ENCODE assay signal across 8 mouse cellular contexts in genomic region chr17:25082081-25082847, GRCm38 (mm10). TPM values are rescaled to one million over a fixed set of nuclear protein-coding genes. Genes with fewer than 3 reads are reported as not detected.
A peak's percentile ranks its signal among the peaks of the same experiment; 100 is the strongest.
DNase-seq lines count a peak whose midpoint lies in the region; ATAC-seq lines count a peak whose summit lies in the region.

No protein-coding gene starts in this region.

- H3K27me3 ChIP-seq in heart, embryonic 14.5 days (ENCODE audit: control insufficient read depth, insufficient read depth, low read length), result no peaks in the 10 kb centered on the region

- H3K4me2 ChIP-seq in heart, embryonic 14.5 days (ENCODE audit: low read length), result peak overlapping the region; percentile 60

- intact Hi-C loops in gastrocnemius, postnatal 14 days (cut with DNase I; ENCODE audit: low total_unique reads), result no loop called here

- peak; percentile 22 for DNase-seq in embryo, embryonic 10 days (ENCODE audit: low spot score)
- no peak for DNase-seq in embryo, embryonic 9.5 days (ENCODE audit: extremely low spot score)
- peak; percentile 15 for DNase-seq in A20 (ENCODE audit: low read depth, low spot score)
- peak; percentile 64 to 74 for DNase-seq in kidney, postnatal 36 days
- DNase-seq in lung, postnatal 4 days, result peak; percentile 66 to 87
- DNase-seq in gastrocnemius, postnatal 14 days, result no peak

- 31% methylated on average over 14 of the region's 14 CpGs for WGBS in heart, embryonic 14.5 days

- H3K9me3 ChIP-seq in heart, embryonic 14.5 days (ENCODE audit: control insufficient read depth, low read length), result no peaks in the 10 kb centered on the region

- no peak overlapping the region for H3K4me3 ChIP-seq in heart, embryonic 14.5 days (ENCODE audit: control insufficient read depth in 1 of 2, insufficient read depth in 1 of 2, low read depth in 1 of 2, low read length in 2 of 2)

- H3K9ac ChIP-seq in heart, embryonic 14.5 days (ENCODE audit: low read length), result peak overlapping the region; percentile 50

- peaks cover 37 to 49% of the 10 kb centered on the region in 2 experiments for H3K4me1 ChIP-seq in heart, embryonic 14.5 days (ENCODE audit: control insufficient read depth in 2 of 2, insufficient read depth in 2 of 2, low read length in 2 of 2)

- no peaks in the 10 kb centered on the region for H3K36me3 ChIP-seq in heart, embryonic 14.5 days (ENCODE audit: control insufficient read depth, insufficient read depth, low read length)

- ATAC-seq in heart, embryonic 14.5 days (ENCODE audit: insufficient number of reproducible peaks, insufficient read depth, low FRiP score, low read depth), result peak; percentile 43; the same call in 1 of the 2 replicates
- ATAC-seq in megakaryocyte progenitor cell, adult 5-6 weeks (replicated peaks; ENCODE audit: poor library complexity), result no peak

- peak overlapping the region; percentile 65 to 81 for H3K27ac ChIP-seq in heart, embryonic 14.5 days (replicated peaks in 1 of 2; ENCODE audit: control insufficient read depth in 1 of 2, insufficient read depth in 1 of 2, low read depth in 2 of 2, low read length in 2 of 2)

RNA-seq across cellular contexts. Expression of gene Tmem204, which starts 1.1 kb away (rescaled TPM):
- polyA plus RNA-seq in heart, embryonic 14.5 days (2014; fragmentation: Nextera tagmentation; extraction: Ambion mirVana), result 19.5 and 23.4 TPM in 2 replicates
- 10 to 100 TPM; 13.9 to 16.3 TPM for total RNA-seq in gastrocnemius, postnatal 14 days (2021)
- not detected in 2 replicates for total RNA-seq in megakaryocyte progenitor cell, adult 5-6 weeks (2015)
- not detected in 2 replicates for total RNA-seq in megakaryocyte progenitor cell, adult 5-6 weeks (2017)

RNA-seq across cellular contexts. Expression of gene Telo2, which starts 33.5 kb away (rescaled TPM):
- 19.3 and 27.8 TPM in 2 replicates for polyA plus RNA-seq in heart, embryonic 14.5 days (2014; fragmentation: Nextera tagmentation; extraction: Ambion mirVana)
- 1 to 10 TPM; 9.2 to 9.3 TPM for total RNA-seq in gastrocnemius, postnatal 14 days (2021)
- total RNA-seq in megakaryocyte progenitor cell, adult 5-6 weeks (2015), result 15.5 and 31.2 TPM in 2 replicates
- 28.8 and 35.5 TPM in 2 replicates for total RNA-seq in megakaryocyte progenitor cell, adult 5-6 weeks (2017)

RNA-seq across cellular contexts. Expression of gene Ptx4, which starts 38.3 kb away (rescaled TPM):
- polyA plus RNA-seq in heart, embryonic 14.5 days (2014; fragmentation: Nextera tagmentation; extraction: Ambion mirVana), result 0.14 and 0.44 TPM in 2 replicates
- total RNA-seq in gastrocnemius, postnatal 14 days (2021), result 1 to 10 TPM; 8.4 to 9.6 TPM
- total RNA-seq in megakaryocyte progenitor cell, adult 5-6 weeks (2015), result not detected in 2 replicates
- not detected in 2 replicates for total RNA-seq in megakaryocyte progenitor cell, adult 5-6 weeks (2017)

RNA-seq across cellular contexts. Expression of gene Clcn7, which starts 50.9 kb away (rescaled TPM):
- 16.4 and 17.2 TPM in 2 replicates for polyA plus RNA-seq in heart, embryonic 14.5 days (2014; fragmentation: Nextera tagmentation; extraction: Ambion mirVana)
- total RNA-seq in gastrocnemius, postnatal 14 days (2021), result 10 to 100 TPM; 14.3 to 15.5 TPM
- total RNA-seq in megakaryocyte progenitor cell, adult 5-6 weeks (2015), result 7.3 and 7.8 TPM in 2 replicates
- 8.1 and 9.6 TPM in 2 replicates for total RNA-seq in megakaryocyte progenitor cell, adult 5-6 weeks (2017)

Comparison
In these comparisons a context has a peak if more than half of its experiments do, and no peak if none do; other contexts are left out.
1. DNase-seq: peak in embryo, embryonic 10 days (single experiment), A20 (single experiment), kidney, postnatal 36 days (2 of 2) and lung, postnatal 4 days (2 of 2); none in embryo, embryonic 9.5 days (single experiment) and gastrocnemius, postnatal 14 days (single experiment).
2. RNA of gene Tmem204, which starts 1.1 kb away (total RNA-seq): 13.9 to 16.3 TPM in gastrocnemius, postnatal 14 days; not detected in megakaryocyte progenitor cell, adult 5-6 weeks; every median in the first group is over 10 times any median in the second.
3. RNA of gene Ptx4, which starts 38.3 kb away (total RNA-seq): 8.4 to 9.6 TPM in gastrocnemius, postnatal 14 days; not detected in megakaryocyte progenitor cell, adult 5-6 weeks; every median in the first group is over 4 times any median in the second.